Mouse (Mus musculus) midbrain, embryonic 14.5 days (tissue): ENCODE results near the gene Gdf15. TPM values are rescaled to one million over a fixed set of nuclear protein-coding genes. Genes with fewer than 3 reads are reported as not detected.

Source experiments
- ATAC-seq: fragments of 200-750 bp; cut with Nextera tagmentation; 2 replicates; pipeline ENCODE4 v1.8.0; 2017; ENCODE audit warnings: moderate number of reproducible peaks, moderate library complexity; ENCODE audit not compliant: low FRiP score, low TSS enrichment
- DNase-seq: peaks from one replicate; pipeline ENCODE4 v3.0.0-alpha.2; 2015
- H3K27ac ChIP-seq: fragments of 300-500 bp; sonication (generic); replicated peaks from 2 replicates; pipeline ENCODE4 v1.5.1; 2014; ENCODE audit warnings: mild to moderate bottlenecking, low read depth, low read length, moderate library complexity
- H3K27me3 ChIP-seq: fragments of 300-500 bp; sonication (generic); 2 replicates; pipeline ENCODE4 v1.6.1; 2014; ENCODE audit warnings: low read length, control low read depth, mixed read lengths; ENCODE audit not compliant: control insufficient read depth, insufficient read depth
- H3K36me3 ChIP-seq: fragments of 300-500 bp; sonication (generic); 2 replicates; pipeline ENCODE4 v1.6.1; 2014; ENCODE audit warnings: low read length, control low read depth; ENCODE audit not compliant: control insufficient read depth, insufficient read depth
- H3K4me1 ChIP-seq: fragments of 300-500 bp; sonication (generic); 2 replicates; pipeline ENCODE4 v1.6.1; 2014; ENCODE audit warnings: mild to moderate bottlenecking, antibody characterized with exemption, low read length, control low read depth; ENCODE audit not compliant: control insufficient read depth, insufficient read depth
- H3K4me2 ChIP-seq: fragments of 300-500 bp; sonication (generic); 2 replicates; pipeline ENCODE4 v1.6.1; 2014; ENCODE audit warnings: mild to moderate bottlenecking, low read length, moderate library complexity
- H3K4me3 ChIP-seq: fragments of 300-500 bp; sonication (generic); replicated peaks from 2 replicates; pipeline ENCODE4 v1.5.1; 2014; ENCODE audit warnings: low read depth, low read length
- H3K9ac ChIP-seq: fragments of 300-500 bp; sonication (generic); replicated peaks from 2 replicates; pipeline ENCODE4 v1.6.1; 2014; ENCODE audit warnings: mild to moderate bottlenecking, low read length, moderate library complexity
- H3K9me3 ChIP-seq: fragments of 300-500 bp; sonication (generic); 2 replicates; pipeline ENCODE4 v1.6.1; 2016; ENCODE audit warnings: low read length, control low read depth, mixed read lengths; ENCODE audit not compliant: control insufficient read depth
- WGBS: fragments of 180-500 bp; shearing (Covaris S2); extraction: QIAGEN DNeasy Blood & Tissue Kit; methylation state at CpG from one replicate; pipeline ENCODE4 v1.1.7; 2014; 5-methylcytosine and 5-hydroxymethylcytosine counted together
- polyA plus RNA-seq: library from polyadenylated mRNA; unstranded; fragments of >200 nt; fragmentation: Nextera tagmentation; extraction: Ambion mirVana; gene quantifications from 2 replicates; pipeline ENCODE4 v1.2.1, GENCODE M21; 2014

The Gdf15 gene
- polyA plus RNA-seq, 1 experiment from 2014 or later = 0.20 TPM

DNA sequence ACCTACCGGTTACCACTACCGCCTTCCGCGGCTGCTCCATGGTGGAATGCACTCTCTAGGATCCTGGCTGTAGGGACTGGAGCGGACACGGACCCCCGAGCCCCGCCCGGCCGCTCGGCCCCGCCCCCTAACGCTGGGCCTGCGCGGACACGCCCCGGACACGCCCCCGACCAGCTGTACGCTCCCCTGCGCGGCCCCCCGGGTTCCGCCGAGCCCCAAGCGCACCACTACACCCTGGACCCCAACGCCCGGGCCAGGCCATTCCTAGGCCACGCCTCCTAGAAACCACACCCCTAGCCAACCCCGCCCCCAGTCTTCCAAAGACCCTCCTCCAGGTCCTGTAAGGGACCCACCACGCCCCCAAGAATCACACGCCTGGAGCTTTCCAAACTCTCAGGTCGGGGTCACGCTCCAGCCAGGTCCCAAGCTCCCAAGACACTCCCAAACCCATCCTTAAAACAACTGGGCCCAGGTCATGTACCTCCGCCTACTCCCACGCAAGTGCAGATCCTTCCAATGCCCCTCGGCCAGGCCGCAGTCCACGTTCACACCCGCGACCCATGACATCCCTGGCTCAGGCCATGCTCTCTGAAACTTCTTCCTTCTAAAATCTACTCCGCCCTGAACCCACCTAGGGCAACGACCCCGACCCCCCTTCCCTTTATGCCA lies 27.5 kb upstream of the Gdf15 start:
- peak; percentile 92 for ATAC-seq
- Histone ChIP-seq H3K4me2 (peak overlapping the region; percentile 88), H3K9me3 (no peaks in the 10 kb centered on the region)

DNA sequence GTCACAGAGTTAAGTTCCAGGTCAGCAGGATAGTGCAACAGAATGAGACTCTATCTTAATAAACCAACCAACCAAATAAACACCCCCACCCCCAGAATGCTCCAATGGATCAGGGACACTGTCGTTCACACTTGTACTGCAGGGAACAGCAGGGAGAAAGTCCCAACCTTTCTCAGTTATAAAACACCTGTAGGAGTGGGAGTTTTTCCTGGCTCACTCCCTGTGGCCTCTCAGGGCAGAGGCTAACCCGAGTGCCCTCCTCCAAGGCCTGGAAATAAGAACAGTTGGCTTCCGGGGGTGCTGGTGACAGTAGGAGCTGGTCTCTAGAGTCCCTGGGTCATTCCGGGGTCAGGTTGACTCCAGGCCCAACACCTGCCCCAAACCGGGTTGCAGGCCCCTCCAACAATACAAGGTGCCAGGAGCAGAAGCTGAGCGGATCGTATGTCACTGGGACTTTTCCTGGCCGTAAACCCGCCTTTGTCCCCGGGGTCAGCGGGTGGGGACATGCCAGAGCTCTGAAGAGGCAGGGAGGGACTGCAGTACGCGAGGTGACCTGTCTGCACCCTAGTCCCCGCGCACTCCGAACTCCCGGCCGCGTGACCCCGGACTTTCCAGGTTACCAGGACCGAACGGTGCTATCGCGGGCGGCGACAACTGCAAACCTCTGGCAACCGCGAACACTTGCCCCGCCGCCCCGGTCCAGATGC lies 26.8 kb upstream of the Gdf15 start:
- Histone ChIP-seq H3K4me2 (peak overlapping the region; percentile 88), H3K4me3 (peak overlapping the region; percentile 72), H3K36me3 (peaks cover 10% of the 10 kb centered on the region; the same call in 1 of the 2 replicates), H3K27me3 (no peaks in the 10 kb centered on the region), H3K9me3 (no peaks in the 10 kb centered on the region), H3K9ac (peak overlapping the region; percentile 79), H3K4me1 (peaks cover 24% of the 10 kb centered on the region), H3K27ac (peak overlapping the region; percentile 71)
- peak; percentile 31 for ATAC-seq
- 1% methylated on average over 31 of the region's 31 CpGs for WGBS
- DNase-seq = no peak

More for the DNA sequence above, 27.5 kb upstream of the Gdf15 start:
- H3K27me3 ChIP-seq = no peaks in the 10 kb centered on the region
- peak overlapping the region; percentile 72 for H3K4me3 ChIP-seq
- H3K4me1 ChIP-seq = peaks cover 24% of the 10 kb centered on the region
- peak overlapping the region; percentile 71 for H3K27ac ChIP-seq
- H3K9ac ChIP-seq = peak overlapping the region; percentile 79
- H3K36me3 ChIP-seq = 0 out of 2 replicates have a peak, but pooled peaks cover 7% of the 10 kb centered on the region
- under 1% methylated on average over 44 of the region's 44 CpGs for whole genome bisulfite sequencing
- DNase-seq = peak; percentile 92

- Histone ChIP-seq H3K4me3 (peak overlapping the region; percentile 72), H3K9ac (peak overlapping the region; percentile 10; the same call in 1 of the 2 replicates), H3K4me1 (peaks cover 24% of the 10 kb centered on the region), H3K27ac (peak overlapping the region; percentile 75), H3K4me2 (peak overlapping the region; percentile 88), H3K9me3 (no peaks in the 10 kb centered on the region), H3K27me3 (no peaks in the 10 kb centered on the region), H3K36me3 (peaks cover 10% of the 10 kb centered on the region; the same call in 1 of the 2 replicates)
- DNase-seq (no peak), ATAC-seq (no peak)
- 67% methylated on average over 2 of the region's 2 CpGs for WGBS
Measured at GRCm38 (mm10) chr8:70657739-70658138, 25.5 kb upstream of the Gdf15 start.

GRCm38 (mm10) chr8:70657214-70657613 lies 25.0 kb upstream of the Gdf15 start:
- 94% methylated on average over 3 of the region's 3 CpGs for WGBS
- peaks cover 12% of the 10 kb centered on the region for H3K36me3 ChIP-seq
- H3K9me3 ChIP-seq = no peaks in the 10 kb centered on the region
- no peak for DNase-seq
- H3K4me2 ChIP-seq = peak overlapping the region; percentile 88
- peak overlapping the region; percentile 75 for H3K27ac ChIP-seq
- no peaks in the 10 kb centered on the region for H3K27me3 ChIP-seq
- no peak overlapping the region for H3K4me3 ChIP-seq
- H3K4me1 ChIP-seq = peaks cover 24% of the 10 kb centered on the region
- H3K9ac ChIP-seq = no peak overlapping the region
- ATAC-seq = no peak

GRCm38 (mm10) chr8:70656193-70656790 lies 24.0 kb upstream of the Gdf15 start:
- H3K9me3 ChIP-seq = no peaks in the 10 kb centered on the region
- H3K27me3 ChIP-seq = no peaks in the 10 kb centered on the region
- WGBS = 10% methylated on average over 13 of the region's 13 CpGs
- no peak overlapping the region for H3K9ac ChIP-seq
- peak; percentile 35; the same call in 1 of the 2 replicates for ATAC-seq
- peak; percentile 72 for DNase-seq
- H3K4me3 ChIP-seq = no peak overlapping the region
- H3K4me1 ChIP-seq = peaks cover 24% of the 10 kb centered on the region
- peak overlapping the region; percentile 88; the same call in 1 of the 2 replicates for H3K4me2 ChIP-seq
- peaks cover 20% of the 10 kb centered on the region for H3K36me3 ChIP-seq
- peak overlapping the region; percentile 75 for H3K27ac ChIP-seq

DNA sequence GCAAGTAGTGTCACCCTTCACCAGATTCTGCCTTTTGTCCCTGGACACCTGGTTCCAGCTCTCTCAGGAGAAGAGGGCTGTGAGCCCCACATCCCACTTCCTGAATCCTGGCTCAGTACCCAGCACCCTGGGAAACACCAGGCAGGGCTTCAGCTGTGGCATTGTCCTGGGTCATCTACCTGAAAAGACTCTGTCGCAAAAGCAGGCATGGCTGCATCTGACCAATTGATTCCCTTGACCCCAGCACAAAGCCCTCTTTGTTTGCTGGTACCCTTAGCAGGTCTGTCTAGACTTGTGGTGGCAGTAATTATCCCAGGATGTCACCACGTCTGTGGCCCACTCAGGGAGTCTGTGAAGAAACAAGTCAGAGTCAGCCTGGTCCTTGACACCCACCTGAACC lies 23.2 kb upstream of the Gdf15 start:
- Histone ChIP-seq H3K36me3 (peaks cover 27% of the 10 kb centered on the region), H3K27ac (peak overlapping the region; percentile 75), H3K4me2 (no peak overlapping the region), H3K27me3 (no peaks in the 10 kb centered on the region), H3K4me1 (peaks cover 22% of the 10 kb centered on the region), H3K9ac (no peak overlapping the region), H3K9me3 (no peaks in the 10 kb centered on the region), H3K4me3 (no peak overlapping the region)
- ATAC-seq (no peak), DNase-seq (no peak)
- 19% methylated on average over 2 of the region's 2 CpGs for WGBS

GRCm38 (mm10) chr8:70654121-70654520 lies 21.9 kb upstream of the Gdf15 start:
- Histone ChIP-seq H3K4me2 (no peak overlapping the region), H3K36me3 (peaks cover 35% of the 10 kb centered on the region), H3K4me1 (peaks cover 28% of the 10 kb centered on the region), H3K9ac (no peak overlapping the region), H3K4me3 (no peak overlapping the region), H3K27me3 (no peaks in the 10 kb centered on the region), H3K27ac (0 out of 2 replicates have a peak overlapping the region, but pooled peaks have one; percentile 13), H3K9me3 (no peaks in the 10 kb centered on the region)
- 76% methylated on average over 1 of the region's 1 CpGs for WGBS
- ATAC-seq (no peak), DNase-seq (no peak)

DNA sequence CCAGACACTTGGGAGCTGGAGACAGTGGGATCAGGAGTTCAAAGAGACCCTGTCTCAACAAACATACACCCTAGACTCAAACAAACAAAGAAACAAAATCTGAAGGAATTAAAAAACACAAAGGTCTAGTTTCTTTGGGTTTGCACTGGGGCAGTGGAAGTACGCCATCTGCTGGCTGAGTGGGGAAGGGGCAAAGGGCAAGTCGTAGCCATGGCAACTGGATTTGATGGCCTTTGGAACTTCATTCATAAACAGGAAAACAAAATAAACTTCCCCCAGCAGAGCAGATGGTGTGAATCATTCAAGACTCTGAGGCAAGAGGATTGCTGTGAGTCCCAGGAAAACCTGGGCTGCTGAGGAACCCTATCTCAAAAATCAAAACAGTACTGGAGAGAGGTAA lies 21.0 kb upstream of the Gdf15 start:
- H3K27ac ChIP-seq = no peak overlapping the region
- DNase-seq (no peak), ATAC-seq (no peak)
- H3K9ac ChIP-seq = no peak overlapping the region
- peaks cover 35% of the 10 kb centered on the region for H3K36me3 ChIP-seq
- H3K4me1 ChIP-seq = peaks cover 25% of the 10 kb centered on the region; the same call in 1 of the 2 replicates
- no peak overlapping the region for H3K4me2 ChIP-seq
- H3K27me3 ChIP-seq = no peaks in the 10 kb centered on the region
- no peak overlapping the region for H3K4me3 ChIP-seq
- WGBS = 51% methylated on average over 2 of the region's 2 CpGs
- H3K9me3 ChIP-seq = no peaks in the 10 kb centered on the region
